Mouse (Mus musculus) hindbrain, embryonic 11.5 days (tissue): ENCODE measurements around the gene Adi1. TPM values are rescaled to one million over a fixed set of nuclear protein-coding genes. Genes with fewer than 3 reads are reported as not detected.

Experiments used
- ATAC-seq: fragments of 200-750 bp; cut with Nextera tagmentation; 2 replicates; pipeline ENCODE4 v1.8.0; 2017; ENCODE audit warnings: mild to moderate bottlenecking, moderate TSS enrichment, moderate library complexity; ENCODE audit not compliant: low FRiP score
- DNase-seq: peaks from one replicate; pipeline ENCODE4 v3.0.0-alpha.2; 2015; ENCODE audit warnings: low spot score
- H3K27ac ChIP-seq: fragments of 300-500 bp; sonication (generic); 2 replicates; pipeline ENCODE4 v1.5.1; 2014; ENCODE audit warnings: mild to moderate bottlenecking, low read depth, low read length
- H3K27me3 ChIP-seq: fragments of 300-500 bp; sonication (generic); 2 replicates; pipeline ENCODE4 v1.6.1; 2014; ENCODE audit warnings: mild to moderate bottlenecking, low read length, moderate library complexity, mixed read lengths; ENCODE audit not compliant: control insufficient read depth, insufficient read depth
- H3K36me3 ChIP-seq: fragments of 300-500 bp; sonication (generic); 2 replicates; pipeline ENCODE4 v1.6.1; 2014; ENCODE audit warnings: mild to moderate bottlenecking, low read length, moderate library complexity, mixed read lengths; ENCODE audit not compliant: control insufficient read depth, insufficient read depth
- H3K4me1 ChIP-seq: fragments of 300-500 bp; sonication (generic); replicated peaks from 2 replicates; pipeline ENCODE4 v1.6.1; 2014; ENCODE audit warnings: low read length, mixed read lengths; ENCODE audit not compliant: control insufficient read depth, insufficient read depth
- H3K4me2 ChIP-seq: fragments of 300-500 bp; sonication (generic); replicated peaks from 2 replicates; pipeline ENCODE4 v1.6.1; 2014; ENCODE audit warnings: mild to moderate bottlenecking, low read depth, low read length
- H3K4me3 ChIP-seq: fragments of 300-500 bp; sonication (generic); 2 replicates; pipeline ENCODE4 v1.5.1; 2014; ENCODE audit warnings: low read depth, low read length
- H3K9ac ChIP-seq: fragments of 300-500 bp; sonication (generic); 2 replicates; pipeline ENCODE4 v1.6.1; 2014; ENCODE audit warnings: low read depth, low read length
- H3K9me3 ChIP-seq: fragments of 300-500 bp; sonication (generic); 2 replicates; pipeline ENCODE4 v1.6.1; 2016; ENCODE audit warnings: low read length; ENCODE audit not compliant: control insufficient read depth
- WGBS: fragments of 180-500 bp; shearing (Covaris S2); extraction: QIAGEN DNeasy Blood & Tissue Kit; methylation state at CpG from one replicate; pipeline ENCODE4 v1.1.7; 2014; 5-methylcytosine and 5-hydroxymethylcytosine counted together
- polyA plus RNA-seq: library from polyadenylated mRNA; unstranded; fragments of >200 nt; fragmentation: Nextera tagmentation; extraction: Ambion mirVana; gene quantifications from 2 replicates; pipeline ENCODE4 v1.2.1, GENCODE M21; 2014

Adi1 gene
- polyA plus RNA-seq, 1 experiment from 2014 or later: 53.5 TPM

DNA sequence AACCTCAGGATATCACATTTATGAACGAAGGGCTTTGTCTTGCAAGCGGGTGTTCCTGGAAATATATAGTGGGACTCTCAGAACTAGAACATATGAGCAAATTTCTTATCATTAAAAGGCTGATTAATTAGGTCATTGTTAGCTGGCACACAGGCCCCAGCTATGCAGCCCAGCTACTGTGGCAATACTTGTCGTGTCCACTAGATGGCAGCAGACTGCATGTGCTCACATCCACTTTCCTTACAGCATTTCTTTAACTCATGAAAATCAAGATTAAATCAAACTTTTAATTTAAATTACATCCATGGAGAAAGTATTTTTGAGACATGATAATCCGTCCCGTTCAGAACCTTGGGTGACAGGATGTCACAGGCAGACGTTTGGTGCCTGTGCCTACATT lies 24.6 kb downstream of the Adi1 start:
- ATAC-seq: peak; percentile 55; the same call in 1 of the 2 replicates
- H3K36me3 ChIP-seq: no peaks in the 10 kb centered on the region
- H3K4me3 ChIP-seq: no peak overlapping the region
- WGBS: 16% methylated on average over 6 of the region's 6 CpGs
- H3K4me1 ChIP-seq: no peaks in the 10 kb centered on the region; the same call in 1 of the 2 replicates
- H3K9ac ChIP-seq: no peak overlapping the region; the same call in 1 of the 2 replicates
- H3K27me3 ChIP-seq: no peaks in the 10 kb centered on the region
- no peaks in the 10 kb centered on the region for H3K9me3 ChIP-seq
- no peak overlapping the region for H3K4me2 ChIP-seq
- DNase-seq: peak; percentile 83
- no peak overlapping the region for H3K27ac ChIP-seq

DNA sequence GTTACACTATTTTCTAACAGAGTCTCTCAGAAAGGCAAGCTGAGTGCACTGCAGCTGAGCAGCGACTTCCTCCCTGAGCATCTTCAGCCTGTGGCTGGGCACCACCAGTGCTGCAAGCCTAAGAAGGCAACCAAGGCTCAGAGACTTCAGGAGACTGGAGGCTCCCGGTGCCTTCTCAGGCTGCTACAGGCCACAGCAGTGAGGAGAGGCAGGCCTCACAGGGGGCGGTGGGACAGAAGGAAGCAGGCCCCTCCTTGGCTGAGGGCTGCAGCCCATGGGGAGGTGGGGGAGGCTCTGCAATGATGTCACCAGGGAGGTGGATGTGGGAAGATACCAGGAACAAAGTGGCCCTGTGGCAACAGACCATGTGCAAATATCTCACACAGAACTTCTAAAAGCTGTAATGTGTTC lies 25.1 kb downstream of the Adi1 start:
- H3K27me3 ChIP-seq: no peaks in the 10 kb centered on the region
- H3K27ac ChIP-seq: peak overlapping the region; percentile 45; the same call in 1 of the 2 replicates
- H3K9me3 ChIP-seq: no peaks in the 10 kb centered on the region
- no peak overlapping the region for H3K4me2 ChIP-seq
- no peaks in the 10 kb centered on the region for H3K36me3 ChIP-seq
- H3K4me1 ChIP-seq: no peaks in the 10 kb centered on the region; the same call in 1 of the 2 replicates
- H3K9ac ChIP-seq: peak overlapping the region; percentile 31; the same call in 1 of the 2 replicates
- WGBS: 34% methylated on average over 3 of the region's 3 CpGs
- DNase-seq: no peak
- peak; percentile 44; the same call in 1 of the 2 replicates for ATAC-seq
- H3K4me3 ChIP-seq: no peak overlapping the region

DNA sequence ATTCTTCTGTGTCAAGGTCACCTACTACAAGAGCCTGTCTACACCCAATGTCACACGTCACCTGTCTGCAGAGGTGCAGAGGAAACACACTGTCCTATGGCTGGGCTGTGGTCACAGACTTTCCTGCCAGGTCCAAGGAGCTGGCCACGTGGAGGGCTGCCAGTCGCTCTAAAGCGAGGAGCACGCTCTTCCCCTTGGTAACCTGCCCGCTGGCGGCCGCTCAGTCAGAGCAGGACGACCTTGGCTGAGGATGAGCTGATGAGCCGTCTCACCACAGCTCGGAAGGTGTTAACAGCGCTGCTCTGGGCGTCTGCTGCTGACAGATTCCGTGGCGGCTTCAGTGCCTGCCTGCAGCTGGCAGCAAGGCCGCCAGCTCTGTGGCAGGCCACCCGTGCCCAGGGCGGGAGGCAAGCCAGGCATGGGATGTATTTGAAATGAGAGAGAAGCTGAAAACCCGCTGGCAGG lies 25.6 kb downstream of the Adi1 start:
- Histone ChIP-seq H3K27ac (no peak overlapping the region), H3K27me3 (no peaks in the 10 kb centered on the region), H3K36me3 (no peaks in the 10 kb centered on the region), H3K9ac (no peak overlapping the region; the same call in 1 of the 2 replicates), H3K4me3 (no peak overlapping the region), H3K4me1 (no peaks in the 10 kb centered on the region; the same call in 1 of the 2 replicates), H3K4me2 (no peak overlapping the region), H3K9me3 (no peaks in the 10 kb centered on the region)
- ATAC-seq (no peak), DNase-seq (no peak)
- 81% methylated on average over 19 of the region's 19 CpGs for WGBS

DNA sequence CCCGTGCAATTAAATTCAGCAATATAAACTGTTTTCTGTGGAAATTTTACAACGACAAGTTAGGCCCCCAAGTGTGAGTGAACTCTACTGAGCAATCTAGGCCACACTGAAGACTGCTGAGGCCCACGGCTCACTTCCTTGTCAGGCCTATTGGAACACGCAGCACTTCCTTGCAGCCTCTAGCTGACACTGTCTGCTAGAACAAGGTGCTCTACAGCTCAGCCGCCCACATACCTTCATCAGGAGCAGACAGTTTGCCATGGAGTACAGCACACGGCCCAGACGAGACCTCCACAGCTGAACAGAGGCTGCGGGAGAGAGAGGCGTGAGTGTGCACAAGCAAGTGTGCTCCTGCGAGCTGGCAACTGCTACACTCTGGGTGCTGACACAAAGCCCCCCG lies 26.3 kb downstream of the Adi1 start:
- H3K9ac ChIP-seq: no peak overlapping the region
- H3K4me2 ChIP-seq: no peak overlapping the region
- H3K27me3 ChIP-seq: no peaks in the 10 kb centered on the region; the same call in 1 of the 2 replicates
- no peaks in the 10 kb centered on the region for H3K36me3 ChIP-seq
- H3K4me1 ChIP-seq: no peaks in the 10 kb centered on the region; the same call in 1 of the 2 replicates
- ATAC-seq: no peak
- H3K4me3 ChIP-seq: no peak overlapping the region
- no peak overlapping the region for H3K27ac ChIP-seq
- no peaks in the 10 kb centered on the region for H3K9me3 ChIP-seq
- no peak for DNase-seq
- 89% methylated on average over 11 of the region's 11 CpGs for WGBS

DNA sequence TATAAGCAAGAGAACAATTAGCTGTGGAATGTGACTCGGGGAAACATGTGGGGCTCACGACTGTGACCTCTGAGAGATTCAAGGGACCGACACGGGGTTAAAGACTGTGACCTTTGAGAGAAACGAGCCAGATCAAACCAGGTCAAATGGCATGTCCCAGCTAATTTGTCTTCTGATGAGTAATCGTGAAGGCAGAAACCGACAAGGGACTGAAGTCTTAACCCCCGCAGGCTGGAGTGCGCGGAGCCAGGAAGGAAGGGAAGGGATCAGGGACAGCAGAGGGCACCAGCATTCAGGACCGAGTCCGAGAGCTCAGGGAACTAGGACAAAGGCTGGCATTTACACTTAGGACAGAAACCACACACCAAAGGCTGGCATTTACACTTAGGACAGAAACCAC lies 29.4 kb downstream of the Adi1 start:
- DNase-seq (peak; percentile 44), ATAC-seq (peak; percentile 47; the same call in 1 of the 2 replicates)
- no peaks in the 10 kb centered on the region for H3K9me3 ChIP-seq
- H3K9ac ChIP-seq: peak overlapping the region; percentile 29; the same call in 1 of the 2 replicates
- no peak overlapping the region; the same call in 1 of the 2 replicates for H3K27ac ChIP-seq
- H3K4me3 ChIP-seq: no peak overlapping the region
- H3K27me3 ChIP-seq: no peaks in the 10 kb centered on the region; the same call in 1 of the 2 replicates
- H3K4me1 ChIP-seq: no peaks in the 10 kb centered on the region; the same call in 1 of the 2 replicates
- WGBS: 4% methylated on average over 12 of the region's 12 CpGs
- no peaks in the 10 kb centered on the region for H3K36me3 ChIP-seq
- H3K4me2 ChIP-seq: no peak overlapping the region

DNA sequence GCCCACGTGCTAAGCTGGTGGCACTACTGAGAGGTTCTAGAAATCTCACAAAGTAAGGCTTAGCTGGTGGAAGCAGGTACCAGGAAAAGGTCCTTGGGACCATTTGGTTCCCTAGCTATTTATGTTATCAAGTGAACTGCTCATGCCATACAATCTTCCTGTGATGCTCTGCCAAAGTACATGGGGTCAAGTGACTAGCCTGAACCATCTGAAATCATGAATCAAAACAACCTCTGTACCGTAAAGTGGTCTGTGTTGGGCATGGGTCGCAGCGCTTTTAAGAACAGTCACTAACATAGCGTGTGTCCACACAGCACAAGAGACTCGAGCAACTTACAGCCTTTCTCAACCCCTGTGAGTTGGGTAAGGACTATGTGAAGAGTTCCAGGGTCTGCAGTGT lies 30.2 kb downstream of the Adi1 start:
- no peak overlapping the region for H3K9ac ChIP-seq
- no peak overlapping the region for H3K4me3 ChIP-seq
- no peak overlapping the region for H3K27ac ChIP-seq
- H3K36me3 ChIP-seq: no peaks in the 10 kb centered on the region
- no peaks in the 10 kb centered on the region for H3K9me3 ChIP-seq
- no peaks in the 10 kb centered on the region; the same call in 1 of the 2 replicates for H3K27me3 ChIP-seq
- DNase-seq (no peak), ATAC-seq (no peak)
- 89% methylated on average over 6 of the region's 6 CpGs for WGBS
- H3K4me2 ChIP-seq: no peak overlapping the region
- H3K4me1 ChIP-seq: no peaks in the 10 kb centered on the region; the same call in 1 of the 2 replicates

DNA sequence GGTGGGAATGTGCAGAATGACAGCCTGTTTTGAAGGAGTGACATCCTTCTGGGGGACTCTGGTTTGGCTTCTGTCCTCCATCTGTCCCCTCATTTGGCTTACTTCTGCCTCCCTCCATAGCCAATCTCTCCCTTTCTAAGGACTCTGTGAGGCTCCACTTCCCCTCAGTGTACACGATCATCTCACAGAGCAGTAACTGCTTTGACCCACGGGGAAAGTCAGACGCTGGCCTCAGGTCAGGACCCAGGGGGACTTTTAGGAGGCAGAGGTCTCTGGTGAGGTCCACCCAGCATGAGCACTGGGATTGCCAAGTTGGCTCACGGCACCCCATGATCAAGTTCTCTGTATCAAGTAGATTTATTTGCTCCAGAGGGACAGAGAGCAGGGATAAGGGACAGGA lies 33.1 kb downstream of the Adi1 start:
- no peak overlapping the region for H3K27ac ChIP-seq
- H3K4me1 ChIP-seq: no peaks in the 10 kb centered on the region; the same call in 1 of the 2 replicates
- WGBS: 83% methylated on average over 4 of the region's 4 CpGs
- H3K4me3 ChIP-seq: no peak overlapping the region
- H3K27me3 ChIP-seq: no peaks in the 10 kb centered on the region; the same call in 1 of the 2 replicates
- DNase-seq: no peak
- ATAC-seq: no peak
- H3K9ac ChIP-seq: no peak overlapping the region
- no peaks in the 10 kb centered on the region for H3K9me3 ChIP-seq
- no peaks in the 10 kb centered on the region for H3K36me3 ChIP-seq
- H3K4me2 ChIP-seq: no peak overlapping the region

DNA sequence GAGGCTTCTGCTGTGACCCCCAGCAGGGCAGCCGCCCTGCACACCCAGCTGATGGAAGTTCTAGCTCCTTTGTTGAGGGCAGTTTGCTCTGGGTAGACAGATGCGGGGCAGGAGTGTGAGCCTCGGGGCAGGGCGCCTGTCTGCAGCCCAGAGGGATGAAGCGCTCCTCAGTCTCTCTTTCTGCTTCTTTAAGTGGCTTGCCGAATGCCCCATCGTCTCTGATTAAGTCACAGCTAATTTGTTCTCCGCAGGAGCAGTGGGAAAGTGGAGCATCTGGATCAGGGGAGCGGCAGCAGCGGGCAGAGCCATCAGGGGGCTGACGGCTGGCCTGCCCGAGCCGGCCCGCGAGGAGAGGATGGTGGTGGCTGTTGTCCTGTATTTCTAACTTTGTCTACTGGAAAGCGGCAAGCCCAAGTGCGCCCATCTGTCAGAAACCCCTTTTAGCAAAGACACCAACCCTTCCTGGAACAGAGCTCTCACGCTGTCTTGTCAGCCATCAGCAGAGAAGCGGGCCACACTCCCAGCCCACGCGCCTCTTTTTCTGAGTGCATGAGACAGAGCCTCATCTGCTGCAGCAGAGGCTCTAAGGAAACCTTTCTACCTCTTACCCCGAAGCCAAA lies 35.6 kb downstream of the Adi1 start:
- WGBS: 67% methylated on average over 22 of the region's 22 CpGs
- H3K36me3 ChIP-seq: no peaks in the 10 kb centered on the region
- 0 out of 2 replicates have a peak overlapping the region, but pooled peaks have one; percentile 27 for H3K27ac ChIP-seq
- H3K9ac ChIP-seq: no peak overlapping the region
- H3K4me1 ChIP-seq: no peaks in the 10 kb centered on the region
- no peaks in the 10 kb centered on the region for H3K9me3 ChIP-seq
- H3K4me3 ChIP-seq: no peak overlapping the region
- no peaks in the 10 kb centered on the region; the same call in 1 of the 2 replicates for H3K27me3 ChIP-seq
- no peak for DNase-seq
- 0 out of 2 replicates have a peak, but pooled peaks have one; percentile 19 for ATAC-seq
- H3K4me2 ChIP-seq: no peak overlapping the region
